Mouse (Mus musculus): Measurements from ENCODE around the gene 4930404N11Rik.

Gene 4930404N11Rik

GRCm38 (mm10) chr10:81315587-81315986 lies 50.0 kb downstream of the 4930404N11Rik start:
- in situ Hi-C loops (cut with MboI, MseI), result no loop called here

DNA sequence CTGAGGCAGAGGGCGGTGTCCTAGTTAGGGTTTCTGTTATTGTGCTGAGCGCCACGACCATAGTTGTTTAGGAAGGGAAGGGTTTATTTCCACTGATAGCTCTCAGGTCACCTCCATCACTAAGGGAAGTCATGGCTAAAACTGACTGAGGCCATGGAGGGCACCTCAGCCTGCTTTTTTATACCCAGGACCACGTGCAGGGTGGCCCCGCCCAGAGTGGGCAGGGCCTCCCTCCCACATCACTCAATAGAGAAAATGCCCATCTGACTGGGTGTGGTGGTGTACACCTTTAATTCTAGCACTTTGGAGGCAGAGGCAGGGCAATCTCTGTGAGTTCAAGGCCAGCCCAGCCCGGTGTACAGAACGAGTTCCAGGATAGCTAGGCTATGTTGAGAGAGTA lies 51.4 kb downstream of the 4930404N11Rik start:
- in situ Hi-C loops (cut with MboI, MseI), result no loop called here

GRCm38 (mm10) chr10:81313581-81313980 lies 52.0 kb downstream of the 4930404N11Rik start:
- in situ Hi-C loops (cut with MboI, MseI), result no loop called here

Measured in T-helper 2 cell (primary cell).